Mouse (Mus musculus) forelimb bud, embryonic 11.5 days (tissue): ENCODE data around the gene Ifna16.

ENCODE experiments used
- DNase-seq: peaks from one replicate; pipeline ENCODE4 v3.0.0-alpha.2; 2012; ENCODE audit warnings: low read depth, low spot score

Ifna16 gene

GRCm38 (mm10) chr4:88676824-88677223, at the start of gene Ifna16:
TSS of gene Ifna16 (minus strand) at chr4:88676924.
- DNase-seq, result no peak

DNA sequence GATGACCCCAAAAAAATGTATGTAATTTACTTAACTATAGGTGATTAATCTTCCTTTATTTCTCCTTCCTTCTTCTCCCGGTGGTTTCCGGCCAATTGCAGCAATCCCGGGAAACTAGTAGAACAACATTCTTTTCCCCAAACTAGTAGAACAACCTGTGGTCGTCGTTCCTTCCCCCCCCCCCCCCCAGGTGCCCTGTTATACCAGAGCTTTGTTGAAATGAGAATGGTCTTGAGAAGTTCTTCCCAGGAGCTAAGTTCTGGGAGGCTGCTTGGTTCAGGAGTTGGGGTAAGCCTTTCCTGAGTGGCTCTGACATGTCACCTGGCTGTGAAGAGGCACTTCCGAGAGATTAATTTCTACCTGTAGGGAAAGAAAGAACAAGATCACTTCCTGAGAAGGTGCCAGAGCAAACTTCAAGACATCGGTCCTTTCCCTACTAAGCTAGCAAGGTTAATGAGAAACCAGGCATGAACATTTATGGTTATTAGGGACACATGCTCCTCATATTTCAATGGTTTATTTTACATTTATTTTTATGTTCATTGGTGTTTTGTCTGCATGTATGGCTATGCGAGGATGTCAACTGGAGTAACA, 46.9 kb upstream of the Ifna16 start:
- no peak for DNase-seq

DNA sequence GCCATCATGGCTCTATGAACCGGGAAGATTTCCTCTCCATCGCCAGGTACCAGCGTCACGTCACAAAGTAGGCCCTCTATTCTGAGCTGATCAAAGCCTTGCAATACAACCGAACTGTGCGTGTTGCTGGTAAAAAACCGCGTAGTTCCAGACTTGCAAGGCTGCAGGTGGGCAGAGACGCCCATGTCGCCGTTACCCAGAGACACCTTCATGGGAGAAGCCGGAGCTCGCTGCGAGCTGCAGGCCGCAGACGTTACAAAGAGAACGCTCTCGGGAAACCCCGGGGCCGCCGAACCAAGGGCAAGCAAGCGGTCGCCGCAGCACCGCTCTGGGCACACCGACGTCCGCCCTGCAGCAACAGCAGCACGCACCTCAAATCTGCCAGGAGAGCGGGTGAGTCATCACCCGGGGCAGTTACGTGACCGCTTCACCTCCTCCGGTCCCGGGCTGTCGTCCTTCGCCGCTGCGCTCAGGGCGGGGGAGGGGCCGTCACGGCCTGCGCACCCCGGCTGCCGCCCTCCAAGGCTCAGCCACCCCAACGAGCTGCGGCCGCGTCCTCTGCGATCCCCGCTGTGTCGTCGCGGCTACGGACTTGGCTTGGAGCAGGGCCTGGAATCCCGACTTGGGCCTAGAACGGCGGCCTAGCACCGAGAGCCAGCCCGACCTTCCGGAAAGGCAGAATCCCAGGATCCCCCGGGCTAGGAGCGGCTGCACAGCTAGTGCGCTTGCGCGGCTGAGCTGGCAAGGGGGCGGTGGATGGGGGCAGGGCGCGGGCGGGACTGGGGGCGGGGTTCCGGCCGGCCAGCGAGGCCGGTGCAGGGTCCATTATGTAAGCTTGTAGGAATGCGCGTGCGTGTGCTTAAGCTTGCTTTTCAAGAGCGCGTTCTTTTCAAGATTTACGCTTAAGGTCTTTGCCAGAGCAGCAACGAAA, 45.3 kb upstream of the Ifna16 start, which contains the start of the genes Gm26566 and Klhl9:
TSS of gene Gm26566 (plus strand) at position 15 of the 931 bp plus-strand sequence.
TSS of gene Klhl9 (minus strand) at position 675 of the 931 bp plus-strand sequence.
- peak; percentile 94 for DNase-seq

GRCm38 (mm10) chr4:88718715-88719114, 42.0 kb upstream of the Ifna16 start:
- no peak for DNase-seq

- DNase-seq, result no peak
Measured at GRCm38 (mm10) chr4:88715059-88715458, 38.3 kb upstream of the Ifna16 start.

- DNase-seq, result no peak
Measured at GRCm38 (mm10) chr4:88714281-88714680, 37.6 kb upstream of the Ifna16 start.

DNA sequence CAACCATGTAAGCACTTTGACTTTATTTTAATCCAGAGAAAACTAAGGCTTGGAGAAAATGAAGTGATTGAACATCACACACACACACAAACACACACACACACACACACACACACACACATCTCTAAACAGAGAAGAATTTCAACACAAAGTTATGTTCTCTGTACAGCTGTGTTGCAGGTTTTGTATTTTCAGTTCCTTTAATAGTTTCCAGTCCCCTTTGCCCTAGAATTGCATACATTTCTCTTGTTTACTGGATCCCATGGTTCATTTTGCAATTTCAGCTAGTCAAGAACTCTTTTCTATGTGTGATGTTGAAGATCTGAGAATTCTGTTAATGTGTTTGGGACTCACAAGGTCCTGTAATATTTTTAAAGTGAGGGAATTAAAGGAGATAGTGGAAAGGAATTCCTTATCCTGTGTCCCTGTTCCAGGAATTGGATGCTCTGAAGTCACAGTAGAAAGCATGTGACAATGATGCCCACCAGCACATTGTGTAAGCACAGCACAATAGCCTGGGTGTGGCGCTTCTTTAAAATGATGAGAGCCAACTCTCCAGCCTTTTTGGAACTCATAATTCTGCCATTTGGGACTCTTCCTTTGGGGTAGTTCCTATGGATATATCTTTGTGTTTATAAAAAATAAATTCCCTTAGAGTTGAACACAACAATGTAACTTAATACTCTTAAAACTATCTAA, 30.6 kb upstream of the Ifna16 start:
- DNase-seq, result no peak

GRCm38 (mm10) chr4:88705924-88706323, 29.2 kb upstream of the Ifna16 start:
- DNase-seq, result no peak

DNA sequence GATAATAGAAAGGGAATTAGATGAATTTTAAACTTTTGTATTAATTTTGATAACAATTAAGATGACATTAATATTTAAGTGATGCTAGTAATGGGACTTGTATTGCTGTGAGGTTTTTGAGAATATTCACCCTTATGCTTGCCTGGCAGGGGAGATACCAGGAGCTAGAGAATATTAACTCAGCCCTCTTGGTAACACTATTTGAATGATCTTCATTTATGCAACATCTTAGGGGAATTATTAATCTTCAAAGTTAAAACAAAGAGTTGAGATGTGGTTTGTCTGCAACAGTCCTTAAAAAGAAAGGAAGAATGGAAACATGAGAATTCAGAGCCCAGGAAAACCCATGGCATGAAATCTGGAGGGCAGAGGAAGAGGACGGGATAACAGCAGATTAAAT, 22.6 kb upstream of the Ifna16 start:
- no peak for DNase-seq

DNA sequence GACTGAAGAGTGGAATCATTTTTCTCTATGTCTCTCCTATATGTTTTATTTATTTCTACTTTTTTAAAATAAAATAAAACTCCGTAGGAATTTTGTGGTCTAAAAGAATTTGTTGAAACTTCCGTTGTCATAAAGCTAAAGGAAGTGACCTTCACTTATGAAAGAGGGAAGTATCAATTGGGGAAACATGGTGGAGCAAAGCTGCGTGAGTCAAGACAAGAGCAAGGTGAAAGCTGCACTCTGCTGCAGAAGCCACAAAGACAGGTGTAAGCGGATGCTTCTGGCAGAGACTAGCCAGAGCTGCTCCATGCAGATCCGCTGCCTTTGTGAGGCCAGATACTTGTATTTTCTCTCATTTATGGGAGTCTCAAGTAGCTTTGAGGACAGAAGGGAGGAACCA, 22.1 kb upstream of the Ifna16 start:
- DNase-seq, result no peak

DNA sequence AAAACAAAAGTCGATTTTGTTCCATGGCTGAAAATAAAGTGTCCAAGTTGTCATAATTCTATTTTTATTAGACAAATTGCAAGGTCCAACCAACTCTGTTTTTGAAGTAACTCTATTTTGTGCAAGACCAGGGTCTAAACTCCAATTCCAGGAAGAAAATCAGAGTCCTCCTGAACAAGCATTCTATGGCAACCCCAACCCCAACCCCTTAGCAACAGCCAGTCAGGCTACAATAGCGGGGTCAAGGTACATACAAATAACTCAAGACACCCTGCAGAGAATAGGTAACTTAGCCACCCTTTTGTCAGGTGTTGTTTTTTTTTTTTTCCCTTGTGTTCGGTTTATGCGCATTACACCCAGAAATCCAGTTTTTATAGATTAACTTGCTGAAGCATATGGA, 21.0 kb upstream of the Ifna16 start:
- no peak for DNase-seq

DNA sequence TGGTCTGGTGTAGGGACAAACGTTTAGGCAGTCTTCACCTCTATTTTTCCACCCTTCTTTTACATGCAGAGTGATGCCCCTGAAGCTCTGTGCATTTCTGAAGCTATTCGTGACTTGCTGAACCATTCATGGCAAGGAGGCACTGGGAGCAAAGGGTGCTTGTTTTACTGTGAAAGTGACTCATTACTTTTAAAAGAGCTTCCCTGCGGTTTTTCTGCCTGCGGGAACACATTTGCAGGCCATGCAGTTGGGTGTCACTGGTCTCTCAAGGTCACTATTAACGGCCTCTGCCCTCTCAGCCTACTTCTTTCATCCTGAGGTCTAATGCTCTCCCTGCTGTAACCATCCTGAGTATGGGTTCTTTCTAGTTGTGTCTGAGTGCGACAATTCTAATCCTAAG, 20.4 kb upstream of the Ifna16 start:
- DNase-seq, result no peak

DNA sequence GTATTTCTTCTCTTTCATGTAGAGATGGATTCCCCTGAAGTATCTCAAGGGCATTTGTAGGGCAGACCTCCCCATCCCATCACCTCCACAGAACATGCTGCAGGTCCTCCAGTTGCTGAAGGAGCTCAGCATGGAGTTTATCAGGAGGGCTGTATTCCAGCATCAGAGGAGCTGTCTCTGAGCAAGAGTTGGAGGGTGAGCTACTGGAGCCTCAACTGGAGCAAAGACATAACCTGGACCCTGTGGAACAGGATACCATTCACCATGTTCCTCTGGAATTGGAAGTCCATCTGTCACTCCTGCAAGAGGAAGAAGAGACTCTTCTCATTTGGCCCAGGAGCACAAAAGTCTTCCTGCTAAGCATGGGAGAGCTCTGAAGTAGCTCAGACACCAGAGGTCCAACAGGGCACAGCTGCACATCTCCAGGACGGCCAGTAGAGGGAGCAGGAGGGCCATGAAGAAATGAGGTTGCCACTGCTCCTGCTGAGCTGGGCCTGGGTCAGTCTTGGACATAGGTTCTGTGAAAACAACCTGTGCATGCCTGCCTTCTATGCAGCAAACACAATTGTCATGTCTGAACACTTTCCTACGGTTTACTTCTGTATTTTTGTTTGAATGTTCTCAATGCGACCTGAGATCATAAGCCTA, 19.6 kb upstream of the Ifna16 start:
- DNase-seq, result peak; percentile 80

DNA sequence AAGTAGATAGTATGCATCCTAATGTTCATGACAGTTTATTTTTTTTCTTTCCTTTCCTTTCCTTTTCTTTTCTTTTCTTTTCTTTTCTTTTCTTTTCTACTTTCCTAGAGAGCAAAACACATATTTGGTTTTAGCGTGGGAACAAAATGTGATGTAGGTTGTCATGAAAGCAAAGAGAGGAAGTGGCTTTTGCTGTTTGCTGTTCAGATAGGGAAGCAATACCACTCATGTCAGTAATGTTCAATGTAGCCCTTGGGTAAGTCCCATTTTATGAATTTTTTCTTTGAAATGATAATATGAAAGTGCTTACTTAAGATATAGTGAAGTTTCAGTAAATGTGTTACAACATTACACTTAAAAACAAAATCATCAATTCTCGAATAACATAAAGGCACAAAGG, 16.7 kb upstream of the Ifna16 start:
- DNase-seq, result no peak

GRCm38 (mm10) chr4:88692537-88692936, 15.8 kb upstream of the Ifna16 start:
- DNase-seq, result no peak

GRCm38 (mm10) chr4:88691259-88691658, 14.5 kb upstream of the Ifna16 start, which contains the start of gene Ifnab:
TSS of gene Ifnab (minus strand) at chr4:88691359.
- no peak for DNase-seq

GRCm38 (mm10) chr4:88683812-88684211, 7.1 kb upstream of the Ifna16 start, which contains the start of gene Ifna2:
TSS of gene Ifna2 (minus strand) at chr4:88683912.
- DNase-seq, result no peak

GRCm38 (mm10) chr4:88681353-88681752, 4.6 kb upstream of the Ifna16 start:
- no peak for DNase-seq

- no peak for DNase-seq
Measured at GRCm38 (mm10) chr4:88680362-88680761, 3.6 kb upstream of the Ifna16 start.

DNA sequence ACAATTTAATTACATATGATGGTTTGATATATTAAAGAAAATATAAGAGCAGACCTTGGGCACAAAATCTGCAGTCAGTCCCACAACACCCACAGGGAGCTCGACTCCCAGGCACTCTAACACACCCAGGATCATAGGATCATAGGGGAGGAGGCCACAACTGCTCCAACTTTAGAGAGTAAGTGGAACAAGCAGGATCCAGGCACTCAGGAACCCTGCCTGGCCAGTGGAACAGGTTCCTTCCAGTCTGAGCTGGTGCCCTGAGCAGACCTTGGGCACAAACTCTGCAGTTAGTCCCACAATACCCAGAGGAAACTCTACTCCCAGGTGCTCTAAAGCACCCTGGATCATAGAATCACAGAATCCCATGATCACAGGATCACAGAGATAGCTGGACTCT, 21.3 kb downstream of the Ifna16 start:
- no peak for DNase-seq

- no peak for DNase-seq
Measured at GRCm38 (mm10) chr4:88653644-88654043, 23.1 kb downstream of the Ifna16 start.

DNA sequence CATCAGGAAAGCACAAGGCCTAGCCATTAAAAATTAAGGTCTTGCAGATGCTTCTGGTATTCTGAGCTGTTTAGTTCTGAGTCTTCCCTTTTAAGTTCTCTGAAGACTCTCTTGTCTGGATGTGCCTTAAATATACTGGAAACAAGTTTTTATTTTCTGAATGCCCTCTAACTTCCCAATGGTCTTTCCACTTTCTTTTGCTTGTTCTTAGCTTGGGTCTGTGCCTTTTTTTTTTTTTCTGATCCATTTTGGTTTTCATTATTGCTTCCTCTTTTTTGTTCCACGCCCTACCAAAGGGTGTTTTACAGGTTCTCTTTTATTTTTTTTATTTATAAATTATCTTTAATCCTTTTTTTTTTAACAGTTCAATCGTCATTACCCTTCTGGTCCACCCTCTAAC, 32.4 kb downstream of the Ifna16 start, which contains the start of gene Ifna13:
TSS of gene Ifna13 (minus strand) at position 101 of the 400 bp plus-strand sequence.
- no peak for DNase-seq
